ENCODE assay signal across 8 mouse cellular contexts in genomic region chr16:4557949-4558348, GRCm38 (mm10). TPM values are rescaled to one million over a fixed set of nuclear protein-coding genes. Genes with fewer than 3 reads are reported as not detected.
DNase-seq lines count a peak whose midpoint lies in the region; ATAC-seq and TF ChIP-seq lines count a peak whose summit lies in the region.

No protein-coding gene starts in this region.

- under 1% methylated on average over 19 of the region's 19 CpGs for whole genome bisulfite sequencing in forebrain, embryonic 15.5 days
- WGBS in large intestine, adult 2 months, result under 1% methylated on average over 19 of the region's 19 CpGs
- 0% methylated on average over 19 of the region's 19 CpGs for whole genome bisulfite sequencing in liver, embryonic 15.5 days (ENCODE audit: insufficient replicate concordance)
- under 1% methylated on average over 19 of the region's 19 CpGs for WGBS in neural tube, embryonic 11.5 days
- under 1% methylated on average over 19 of the region's 19 CpGs for WGBS in stomach, postnatal 0 days

- peak overlapping the region; percentile 97 for H3K27ac ChIP-seq in forebrain, embryonic 15.5 days (replicated peaks)
- H3K27ac ChIP-seq in liver, embryonic 15.5 days (replicated peaks), result peak overlapping the region; percentile 87
- peak overlapping the region; percentile 80 for H3K27ac ChIP-seq in neural tube, embryonic 11.5 days (ENCODE audit: low read depth, low read length)
- H3K27ac ChIP-seq in stomach, postnatal 0 days (replicated peaks), result peak overlapping the region; percentile 95

- intact Hi-C loops in heart, postnatal 14 days (cut with DNase I), result no loop called here

- peak overlapping the region; percentile 89 for H3K4me3 ChIP-seq in forebrain, embryonic 15.5 days
- H3K4me3 ChIP-seq in liver, embryonic 15.5 days (replicated peaks), result peak overlapping the region; percentile 79
- peak overlapping the region; percentile 80 for H3K4me3 ChIP-seq in neural tube, embryonic 11.5 days (ENCODE audit: low read depth, low read length)
- H3K4me3 ChIP-seq in stomach, postnatal 0 days (ENCODE audit: low read depth, low read length), result peak overlapping the region; percentile 75

- TF ChIP-seq CTCF in stomach, postnatal 0 days (IDR thresholded peaks at IDR 0.05; ENCODE audit: low read depth), result no peak

- DNase-seq in ES-CJ7 (ENCODE audit: low read depth, low spot score), result peak; percentile 58
- peak; percentile 67 for DNase-seq in cerebellum, adult 11-12 months
- DNase-seq in heart, postnatal 14 days, result peak; percentile 48 to 71
- peak; percentile 65 for DNase-seq in large intestine, adult 2 months (ENCODE audit: low read depth, low spot score)
- DNase-seq in neural tube, embryonic 11.5 days (ENCODE audit: low spot score), result peak; percentile 67
- DNase-seq in stomach, postnatal 0 days (ENCODE audit: low spot score), result peak; percentile 86

- H3K27me3 ChIP-seq in forebrain, embryonic 15.5 days, result no peaks in the 10 kb centered on the region
- peaks cover 4% of the 10 kb centered on the region; the same call in 1 of the 2 replicates for H3K27me3 ChIP-seq in liver, embryonic 15.5 days
- no peaks in the 10 kb centered on the region for H3K27me3 ChIP-seq in neural tube, embryonic 11.5 days (ENCODE audit: control insufficient read depth, insufficient read depth, low read length)
- H3K27me3 ChIP-seq in stomach, postnatal 0 days (ENCODE audit: control insufficient read depth, insufficient read depth, low read length), result no peaks in the 10 kb centered on the region

- no peaks in the 10 kb centered on the region for H3K36me3 ChIP-seq in forebrain, embryonic 15.5 days
- H3K36me3 ChIP-seq in liver, embryonic 15.5 days (replicated peaks), result 0 out of 2 replicates have a peak, but pooled peaks cover 6% of the 10 kb centered on the region
- no peaks in the 10 kb centered on the region for H3K36me3 ChIP-seq in neural tube, embryonic 11.5 days (ENCODE audit: control insufficient read depth, insufficient read depth, low read length)
- no peaks in the 10 kb centered on the region for H3K36me3 ChIP-seq in stomach, postnatal 0 days (ENCODE audit: control insufficient read depth, insufficient read depth, low read length)

- ATAC-seq in forebrain, embryonic 15.5 days (replicated peaks), result peak; percentile 57
- ATAC-seq in liver, embryonic 15.5 days (ENCODE audit: insufficient read depth), result peak; percentile 60
- ATAC-seq in neural tube, embryonic 11.5 days (ENCODE audit: insufficient read depth, low FRiP score, low TSS enrichment), result peak; percentile 35
- peak; percentile 78 for ATAC-seq in stomach, postnatal 0 days (ENCODE audit: low FRiP score, low TSS enrichment)

- H3K9me3 ChIP-seq in forebrain, embryonic 15.5 days, result no peaks in the 10 kb centered on the region
- no peaks in the 10 kb centered on the region for H3K9me3 ChIP-seq in liver, embryonic 15.5 days (replicated peaks)
- H3K9me3 ChIP-seq in neural tube, embryonic 11.5 days (ENCODE audit: control insufficient read depth, low read length), result no peaks in the 10 kb centered on the region
- no peaks in the 10 kb centered on the region for H3K9me3 ChIP-seq in stomach, postnatal 0 days (ENCODE audit: control insufficient read depth, low read length)

- H3K4me2 ChIP-seq in forebrain, embryonic 15.5 days (replicated peaks), result peak overlapping the region; percentile 88
- H3K4me2 ChIP-seq in liver, embryonic 15.5 days, result peak overlapping the region; percentile 99
- H3K4me2 ChIP-seq in neural tube, embryonic 11.5 days (ENCODE audit: low read depth), result peak overlapping the region; percentile 92
- peak overlapping the region; percentile 94 for H3K4me2 ChIP-seq in stomach, postnatal 0 days (replicated peaks; ENCODE audit: low read depth)

- H3K9ac ChIP-seq in forebrain, embryonic 15.5 days (replicated peaks), result peak overlapping the region; percentile 73
- H3K9ac ChIP-seq in liver, embryonic 15.5 days, result peak overlapping the region; percentile 73
- peak overlapping the region; percentile 86 for H3K9ac ChIP-seq in neural tube, embryonic 11.5 days (ENCODE audit: low read length)
- peak overlapping the region; percentile 80 for H3K9ac ChIP-seq in stomach, postnatal 0 days (ENCODE audit: low read length)

- peaks cover 28% of the 10 kb centered on the region for H3K4me1 ChIP-seq in forebrain, embryonic 15.5 days
- peaks cover 81% of the 10 kb centered on the region for H3K4me1 ChIP-seq in liver, embryonic 15.5 days (replicated peaks)
- H3K4me1 ChIP-seq in neural tube, embryonic 11.5 days (ENCODE audit: control insufficient read depth, insufficient read depth, low read length), result peaks cover 12% of the 10 kb centered on the region; the same call in 1 of the 2 replicates
- peaks cover 8% of the 10 kb centered on the region for H3K4me1 ChIP-seq in stomach, postnatal 0 days (replicated peaks; ENCODE audit: control insufficient read depth, insufficient read depth)

- TF ChIP-seq EP300 in stomach, postnatal 0 days (optimal IDR thresholded peaks at IDR 0.05), result no peak

RNA-seq across cellular contexts. Expression of gene Tfap4, which starts 1.7 kb away (rescaled TPM):
- polyA plus RNA-seq in forebrain, embryonic 15.5 days (2015; fragmentation: Nextera tagmentation; extraction: Ambion mirVana), result 14.3 and 15.2 TPM in 2 replicates
- 1 to 10 TPM; 3.0 to 3.1 TPM for total RNA-seq in heart, postnatal 14 days (2021)
- 11.1 and 13.2 TPM in 2 replicates for polyA plus RNA-seq in large intestine, adult 2 months (2012; rRNA removed)
- 5.6 and 6.4 TPM in 2 replicates for polyA plus RNA-seq in liver, embryonic 15.5 days (2015; fragmentation: Nextera tagmentation; extraction: Ambion mirVana)
- polyA plus RNA-seq in neural tube, embryonic 11.5 days (2014; fragmentation: Nextera tagmentation; extraction: Ambion mirVana), result 16.1 and 17.8 TPM in 2 replicates
- 8.9 and 10.6 TPM in 2 replicates for polyA plus RNA-seq in stomach, postnatal 0 days (2015; fragmentation: Nextera tagmentation; extraction: Ambion mirVana)

RNA-seq across cellular contexts. Expression of gene Srl, which starts 16.3 kb away (rescaled TPM):
- polyA plus RNA-seq in forebrain, embryonic 15.5 days (2015; fragmentation: Nextera tagmentation; extraction: Ambion mirVana), result 40.1 and 40.2 TPM in 2 replicates
- 1,000 to 10,000 TPM; 1,039 to 1,112 TPM for total RNA-seq in heart, postnatal 14 days (2021)
- 2.9 and 3.3 TPM in 2 replicates for polyA plus RNA-seq in large intestine, adult 2 months (2012; rRNA removed)
- polyA plus RNA-seq in liver, embryonic 15.5 days (2015; fragmentation: Nextera tagmentation; extraction: Ambion mirVana), result 3.2 and 5.3 TPM in 2 replicates
- polyA plus RNA-seq in neural tube, embryonic 11.5 days (2014; fragmentation: Nextera tagmentation; extraction: Ambion mirVana), result 31.1 and 35.7 TPM in 2 replicates
- polyA plus RNA-seq in stomach, postnatal 0 days (2015; fragmentation: Nextera tagmentation; extraction: Ambion mirVana), result 2.8 and 3.1 TPM in 2 replicates

RNA-seq across cellular contexts. Expression of gene Glis2, which starts 36.6 kb away (rescaled TPM):
- 11.0 and 14.6 TPM in 2 replicates for polyA plus RNA-seq in forebrain, embryonic 15.5 days (2015; fragmentation: Nextera tagmentation; extraction: Ambion mirVana)
- 10 to 100 TPM; 20.8 to 23.0 TPM for total RNA-seq in heart, postnatal 14 days (2021)
- polyA plus RNA-seq in large intestine, adult 2 months (2012; rRNA removed), result 8.1 TPM in 2 replicates
- 2.0 and 2.3 TPM in 2 replicates for polyA plus RNA-seq in liver, embryonic 15.5 days (2015; fragmentation: Nextera tagmentation; extraction: Ambion mirVana)
- 32.4 and 37.0 TPM in 2 replicates for polyA plus RNA-seq in neural tube, embryonic 11.5 days (2014; fragmentation: Nextera tagmentation; extraction: Ambion mirVana)
- 11.6 and 11.7 TPM in 2 replicates for polyA plus RNA-seq in stomach, postnatal 0 days (2015; fragmentation: Nextera tagmentation; extraction: Ambion mirVana)

Comparison
In these comparisons a context has a peak if more than half of its experiments do, and no peak if none do; other contexts are left out.
1. Peak in every context shown above with its lines: DNase-seq, ATAC-seq, H3K4me3 ChIP-seq and H3K27ac ChIP-seq.